Mouse (Mus musculus): ENCODE results near the gene 4930407I10Rik. TPM values are rescaled to one million over a fixed set of nuclear protein-coding genes. Genes with fewer than 3 reads are reported as not detected.
A peak's percentile ranks its signal among the peaks of the same experiment; 100 is the strongest.

Gene 4930407I10Rik
- polyA plus RNA-seq, 1 experiment from 2014 or later, result not detected

GRCm38 (mm10) chr15:82069898-82070297 is 10.9 kb downstream of the 4930407I10Rik start, which contains the start of gene Mei1:
TSS of gene Mei1 (plus strand) at chr15:82069996.
- Histone ChIP-seq H3K27ac (no peak within 1 kb of the TSS), H3K9me3 (no peaks in the 10 kb centered on the region), H3K9ac (no peak within 1 kb of the TSS), H3K4me1 (peaks cover 12% of the 10 kb centered on the region; the same call in 1 of the 2 replicates), H3K4me2 (peak within 1 kb of the TSS; percentile 31), H3K36me3 (no peaks in the 10 kb centered on the region), H3K27me3 (peaks cover 55% of the 10 kb centered on the region), H3K4me3 (peak within 1 kb of the TSS; percentile 20)
- ATAC-seq (ENCODE audit: insufficient number of reproducible peaks, low FRiP score, low TSS enrichment, low read depth), result no peak
- WGBS, result 21% methylated on average over 40 of the region's 40 CpGs

GRCm38 (mm10) chr15:82071816-82072469 is 13.0 kb downstream of the 4930407I10Rik start:
- H3K4me2 ChIP-seq, result no peak overlapping the region
- no peaks in the 10 kb centered on the region for H3K9me3 ChIP-seq
- H3K4me3 ChIP-seq, result no peak overlapping the region
- no peak overlapping the region for H3K27ac ChIP-seq
- peaks cover 7% of the 10 kb centered on the region; the same call in 1 of the 2 replicates for H3K4me1 ChIP-seq
- H3K27me3 ChIP-seq, result peaks cover 50% of the 10 kb centered on the region
- H3K9ac ChIP-seq, result no peak overlapping the region
- H3K36me3 ChIP-seq, result no peaks in the 10 kb centered on the region
- ATAC-seq (ENCODE audit: insufficient number of reproducible peaks, low FRiP score, low TSS enrichment, low read depth), result no peak
- WGBS, result 87% methylated on average over 26 of the region's 26 CpGs

GRCm38 (mm10) chr15:82073490-82073889 is 14.5 kb downstream of the 4930407I10Rik start:
- Histone ChIP-seq H3K36me3 (no peaks in the 10 kb centered on the region), H3K4me2 (no peak overlapping the region), H3K27me3 (peaks cover 41% of the 10 kb centered on the region), H3K9me3 (no peaks in the 10 kb centered on the region), H3K4me1 (peaks cover 7% of the 10 kb centered on the region; the same call in 1 of the 2 replicates), H3K9ac (no peak overlapping the region), H3K4me3 (no peak overlapping the region), H3K27ac (no peak overlapping the region)
- WGBS, result 83% methylated on average over 7 of the region's 7 CpGs
- ATAC-seq (ENCODE audit: insufficient number of reproducible peaks, low FRiP score, low TSS enrichment, low read depth), result no peak

GRCm38 (mm10) chr15:82079883-82080282 is 20.9 kb downstream of the 4930407I10Rik start:
- no peaks in the 10 kb centered on the region for H3K36me3 ChIP-seq
- WGBS, result 61% methylated on average over 10 of the region's 10 CpGs

GRCm38 (mm10) chr15:82081161-82081560 is 22.2 kb downstream of the 4930407I10Rik start:
- Histone ChIP-seq H3K27ac (no peak overlapping the region), H3K36me3 (no peaks in the 10 kb centered on the region), H3K4me3 (no peak overlapping the region), H3K4me1 (no peaks in the 10 kb centered on the region), H3K9me3 (no peaks in the 10 kb centered on the region), H3K9ac (no peak overlapping the region), H3K27me3 (no peaks in the 10 kb centered on the region), H3K4me2 (no peak overlapping the region)
- WGBS, result 34% methylated on average over 7 of the region's 7 CpGs
- no peak for ATAC-seq (ENCODE audit: insufficient number of reproducible peaks, low FRiP score, low TSS enrichment, low read depth)

More at GRCm38 (mm10) chr15:82079883-82080282, 20.9 kb downstream of the 4930407I10Rik start:
- H3K4me2 ChIP-seq, result no peak overlapping the region
- H3K27me3 ChIP-seq, result no peaks in the 10 kb centered on the region
- no peak overlapping the region for H3K27ac ChIP-seq
- H3K4me3 ChIP-seq, result no peak overlapping the region
- H3K4me1 ChIP-seq, result no peaks in the 10 kb centered on the region
- no peak for ATAC-seq (ENCODE audit: insufficient number of reproducible peaks, low FRiP score, low TSS enrichment, low read depth)
- no peaks in the 10 kb centered on the region for H3K9me3 ChIP-seq
- H3K9ac ChIP-seq, result no peak overlapping the region

- WGBS, result 82% methylated on average over 9 of the region's 9 CpGs
- H3K36me3 ChIP-seq, result no peaks in the 10 kb centered on the region
- H3K9me3 ChIP-seq, result no peaks in the 10 kb centered on the region
- no peak overlapping the region for H3K4me2 ChIP-seq
- no peak for ATAC-seq (ENCODE audit: insufficient number of reproducible peaks, low FRiP score, low TSS enrichment, low read depth)
- H3K4me3 ChIP-seq, result no peak overlapping the region
- no peaks in the 10 kb centered on the region for H3K4me1 ChIP-seq
- no peak overlapping the region for H3K9ac ChIP-seq
- H3K27me3 ChIP-seq, result 0 out of 2 replicates have a peak, but pooled peaks cover 6% of the 10 kb centered on the region
- no peak overlapping the region for H3K27ac ChIP-seq
Measured at GRCm38 (mm10) chr15:82085606-82086005, 26.7 kb downstream of the 4930407I10Rik start.

GRCm38 (mm10) chr15:82086131-82086530 is 27.2 kb downstream of the 4930407I10Rik start:
- H3K27me3 ChIP-seq, result 0 out of 2 replicates have a peak, but pooled peaks cover 6% of the 10 kb centered on the region
- WGBS, result 77% methylated on average over 12 of the region's 12 CpGs
- no peak overlapping the region for H3K4me2 ChIP-seq
- H3K4me3 ChIP-seq, result no peak overlapping the region
- H3K4me1 ChIP-seq, result no peaks in the 10 kb centered on the region
- H3K36me3 ChIP-seq, result no peaks in the 10 kb centered on the region
- no peak overlapping the region for H3K27ac ChIP-seq
- H3K9me3 ChIP-seq, result no peaks in the 10 kb centered on the region
- ATAC-seq (ENCODE audit: insufficient number of reproducible peaks, low FRiP score, low TSS enrichment, low read depth), result no peak
- H3K9ac ChIP-seq, result no peak overlapping the region

GRCm38 (mm10) chr15:82087266-82087665 is 28.3 kb downstream of the 4930407I10Rik start:
- Histone ChIP-seq H3K4me1 (no peaks in the 10 kb centered on the region), H3K36me3 (no peaks in the 10 kb centered on the region), H3K27ac (no peak overlapping the region), H3K9ac (no peak overlapping the region), H3K27me3 (0 out of 2 replicates have a peak, but pooled peaks cover 6% of the 10 kb centered on the region), H3K9me3 (no peaks in the 10 kb centered on the region), H3K4me3 (no peak overlapping the region), H3K4me2 (no peak overlapping the region)
- ATAC-seq (ENCODE audit: insufficient number of reproducible peaks, low FRiP score, low TSS enrichment, low read depth), result no peak
- WGBS, result 11% methylated on average over 10 of the region's 10 CpGs

- H3K27ac ChIP-seq, result no peak overlapping the region
- H3K36me3 ChIP-seq, result no peaks in the 10 kb centered on the region
- no peaks in the 10 kb centered on the region for H3K4me1 ChIP-seq
- H3K4me3 ChIP-seq, result no peak overlapping the region
- no peaks in the 10 kb centered on the region for H3K9me3 ChIP-seq
- no peak overlapping the region for H3K9ac ChIP-seq
- ATAC-seq (ENCODE audit: insufficient number of reproducible peaks, low FRiP score, low TSS enrichment, low read depth), result no peak
- no peak overlapping the region for H3K4me2 ChIP-seq
- WGBS, result 79% methylated on average over 7 of the region's 7 CpGs
- H3K27me3 ChIP-seq, result 0 out of 2 replicates have a peak, but pooled peaks cover 6% of the 10 kb centered on the region
Measured at GRCm38 (mm10) chr15:82091061-82091460, 32.1 kb downstream of the 4930407I10Rik start.

- Histone ChIP-seq H3K27ac (no peak overlapping the region), H3K4me1 (no peaks in the 10 kb centered on the region), H3K4me2 (no peak overlapping the region), H3K4me3 (no peak overlapping the region), H3K27me3 (no peaks in the 10 kb centered on the region), H3K9ac (no peak overlapping the region), H3K36me3 (no peaks in the 10 kb centered on the region), H3K9me3 (no peaks in the 10 kb centered on the region)
- no peak for ATAC-seq (ENCODE audit: insufficient number of reproducible peaks, low FRiP score, low TSS enrichment, low read depth)
- WGBS, result 22% methylated on average over 8 of the region's 8 CpGs
Measured at GRCm38 (mm10) chr15:82106953-82107555, 48.1 kb downstream of the 4930407I10Rik start.

Data from limb, embryonic 15.5 days (tissue).